Mouse (Mus musculus) embryonic stem cell, embryonic (primary cell): Measurements from ENCODE around the gene Grk3.

Experiments
- CTCF ChIA-PET, 4 experiments: fragments of 300-600 bp in 2 of 4; fragments of 350-600 bp in 2 of 4; sonication (Branson Sonifier 250); formaldehyde crosslinking; loops; one replicate each; lab custom pipeline; 2022; ENCODE audit warnings: inconsistent platforms in 2 of 4; lab: Charles Lee
- POLR2A ChIA-PET, 4 experiments: fragments of 300-600 bp in 2 of 4; fragments of 350-600 bp in 2 of 4; sonication (Branson Sonifier 250); formaldehyde crosslinking; loops; one replicate each; lab custom pipeline; 2022; ENCODE audit warnings: antibody characterized with exemption in 4 of 4, inconsistent platforms in 1 of 4; lab: Charles Lee

Grk3 gene

DNA sequence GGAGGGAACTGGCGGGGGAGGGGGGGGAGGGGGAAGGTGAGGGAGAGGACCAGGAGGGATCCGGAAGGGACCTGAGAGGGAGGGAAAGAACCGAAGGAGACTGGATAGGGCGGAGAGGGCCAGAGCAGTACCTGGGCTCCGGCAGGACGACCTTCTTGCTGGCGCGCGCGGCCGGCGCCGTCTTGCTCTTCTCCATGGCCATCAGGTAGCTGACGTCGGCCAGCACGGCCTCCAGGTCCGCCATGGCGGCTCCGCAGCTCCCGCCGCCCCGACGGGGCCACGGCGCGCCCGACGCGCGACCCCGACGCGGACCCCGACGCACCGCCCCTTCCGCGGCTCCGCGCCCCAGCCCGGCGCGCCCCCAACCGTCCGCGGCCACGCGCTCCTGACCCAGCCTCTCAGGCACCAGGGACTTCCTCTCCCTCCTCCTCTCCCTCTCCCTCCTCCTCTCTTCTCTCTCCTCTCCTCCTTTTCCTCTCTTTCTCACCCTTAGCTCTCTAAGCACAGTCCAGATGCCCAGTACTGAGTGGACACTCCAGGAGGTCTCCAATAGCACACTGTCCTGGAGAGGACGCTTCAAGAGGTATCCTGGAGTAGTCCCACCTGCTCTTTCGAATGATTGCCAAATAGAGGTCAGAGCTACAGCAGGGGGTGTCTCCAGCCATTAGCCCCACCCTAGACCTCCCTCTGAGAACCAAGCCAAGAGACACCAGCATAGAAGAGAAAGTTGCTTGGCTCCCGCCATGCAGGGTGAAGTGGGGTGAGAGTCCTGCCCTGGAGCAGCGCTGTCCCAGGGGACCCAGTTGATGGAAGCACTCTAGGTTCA, at the start of gene Grk3:
Gene Grk3, minus strand, starts transcription at position 556 of the 826 bp plus-strand sequence.
- ChIA-PET CTCF (interaction anchor here in 2 of 4 experiments (0.6 kb wide), 3 partner anchors 21 to 582 kb away, joined by 3 to 5 read pairs (median 3); no protein-coding TSS in a partner anchor), POLR2A (interaction anchor here in 3 of 4 experiments (0.6 to 1.3 kb wide), 12 partner anchors 9 to 1382 kb away, joined by 3 to 6 read pairs (median 3); no protein-coding TSS in a partner anchor)

DNA sequence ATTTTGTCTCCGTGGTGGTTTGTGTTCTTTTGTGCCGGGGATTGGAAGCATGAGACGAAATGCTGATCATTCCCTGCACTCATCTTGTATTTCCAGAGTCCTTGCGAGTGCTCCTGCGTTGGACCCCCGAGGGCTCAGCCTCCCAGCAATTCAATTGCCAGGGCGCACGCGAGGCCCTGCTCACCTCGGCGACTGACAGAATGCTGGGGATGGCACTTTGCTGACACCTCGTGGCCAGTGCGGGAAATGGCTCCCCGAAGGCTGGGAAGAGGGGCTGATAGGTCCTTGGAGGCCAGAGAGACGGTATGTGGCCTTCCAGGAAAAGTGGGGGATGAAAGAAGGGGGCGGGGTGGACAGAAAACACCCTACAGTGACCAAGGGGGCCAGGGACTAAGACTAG, 38.7 kb upstream of the Grk3 start:
- CTCF ChIA-PET = interaction anchor here in 3 of 4 experiments (0.7 to 1.5 kb wide), 8 partner anchors 104 to 581 kb away, joined by 3 to 13 read pairs (median 3); partner anchors contain the start of gene Tmem211 (in 1 of the 3)
- POLR2A ChIA-PET = interaction anchor here in 1 of 4 experiments (2.5 kb wide), 1 partner anchor 17 kb away, joined by 7 read pairs; no protein-coding TSS in a partner anchor

DNA sequence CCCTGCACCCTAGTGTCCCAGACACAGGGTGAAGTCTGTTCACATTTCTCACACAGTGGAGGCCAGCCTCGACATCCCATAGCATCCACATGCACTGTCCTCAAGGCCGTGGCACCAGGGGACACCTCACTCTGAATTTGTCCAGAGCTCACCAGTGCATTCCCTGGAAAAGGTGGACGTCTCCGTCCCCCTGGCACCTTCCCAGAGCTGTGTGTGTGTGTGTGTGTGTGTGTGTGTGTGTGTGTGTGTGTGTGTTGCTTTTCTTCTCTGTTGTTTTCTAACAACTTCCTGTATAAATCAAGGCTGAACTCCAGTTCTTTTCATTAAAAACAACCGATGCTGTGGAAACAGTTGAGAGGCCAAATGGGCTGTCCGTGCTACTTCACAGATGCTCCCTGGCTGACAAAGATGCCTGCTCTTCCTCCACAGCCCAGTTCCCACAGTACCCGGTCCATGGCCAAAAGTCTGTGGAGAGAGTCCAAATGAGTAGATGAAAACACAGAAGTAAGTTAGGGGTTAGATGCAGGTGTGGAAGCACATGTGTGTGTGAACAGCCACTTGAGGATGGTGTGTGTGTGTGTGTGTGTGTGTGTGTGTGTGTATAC, 35.1 kb upstream of the Grk3 start:
- CTCF ChIA-PET = interaction anchor here in 1 of 4 experiments (0.6 kb wide), 1 partner anchor 396 kb away, joined by 8 read pairs; no protein-coding TSS in a partner anchor
- POLR2A ChIA-PET = interaction anchor here in 2 of 4 experiments (0.6 to 1.3 kb wide), 5 partner anchors 100 to 446 kb away, joined by 3 read pairs; no protein-coding TSS in a partner anchor

GRCm38 (mm10) chr5:113049876-113050275, 34.3 kb upstream of the Grk3 start:
- ChIA-PET CTCF (interaction anchor here in 2 of 4 experiments (1.0 to 1.6 kb wide), 2 partner anchors 177 to 179 kb away, joined by 3 to 5 read pairs; partner anchors contain the start of gene Tmem211 (in 1 of the 2)), POLR2A (interaction anchor here in 2 of 4 experiments (0.6 to 1.3 kb wide), 6 partner anchors 25 to 445 kb away, joined by 3 read pairs; no protein-coding TSS in a partner anchor)

DNA sequence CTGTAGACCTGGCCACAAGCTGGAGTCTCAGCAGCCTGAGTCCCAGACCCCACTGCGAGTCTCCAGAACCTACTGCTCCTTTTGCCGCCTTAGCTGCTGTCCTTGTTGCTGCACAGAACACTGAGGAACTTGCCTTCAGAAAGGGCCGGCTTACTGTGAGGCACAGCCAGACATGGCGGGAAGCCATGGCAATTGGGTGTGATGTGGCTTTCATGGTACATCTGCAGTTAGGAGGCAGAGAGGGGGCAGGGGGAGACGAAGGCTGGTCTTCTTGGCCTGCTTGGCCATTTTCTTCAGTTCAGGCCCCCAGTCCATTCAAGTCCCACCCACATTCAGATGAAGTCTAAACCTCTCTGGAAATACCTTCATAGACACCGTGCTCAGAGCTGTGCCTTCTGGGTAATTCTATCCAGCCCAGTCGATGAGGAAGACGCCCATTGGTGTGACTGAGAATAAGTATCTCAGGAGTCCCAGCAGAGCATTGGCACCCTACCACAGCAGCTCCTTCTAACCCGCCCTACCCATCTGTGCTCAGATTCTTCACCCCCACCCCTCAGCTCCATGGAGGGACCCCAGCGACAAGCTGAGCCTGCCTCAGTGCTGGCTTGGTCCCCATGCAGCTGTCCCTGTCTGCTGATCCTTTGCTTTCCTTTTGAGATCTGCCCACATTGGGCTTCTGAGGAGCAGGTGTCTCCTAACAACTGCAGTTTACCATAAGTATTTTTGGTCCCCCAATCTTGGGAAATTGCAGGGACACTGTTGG, 30.1 kb upstream of the Grk3 start:
- POLR2A ChIA-PET = interaction anchor here in 2 of 4 experiments (0.7 to 1.2 kb wide), 3 partner anchors 18 to 117 kb away, joined by 3 to 6 read pairs (median 3); no protein-coding TSS in a partner anchor

DNA sequence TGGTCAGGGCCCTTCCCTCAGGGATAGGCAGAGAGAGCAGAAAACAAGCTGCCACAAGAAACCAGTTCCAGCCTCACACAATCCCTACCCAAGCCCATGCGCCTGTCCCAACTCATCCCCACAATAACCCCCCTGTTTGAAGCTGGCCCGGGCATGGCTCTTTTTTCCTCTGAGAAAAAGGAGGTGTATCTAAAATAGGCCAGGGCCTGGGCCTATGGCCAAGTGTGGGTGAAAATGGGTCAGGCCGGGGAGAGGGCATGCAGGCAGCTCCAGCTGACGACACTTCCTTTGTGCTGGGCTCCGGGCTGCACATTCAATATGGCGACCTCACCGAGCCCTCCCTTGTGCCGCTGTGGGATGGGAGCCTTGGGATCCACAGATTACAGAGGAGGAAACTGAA, 27.9 kb upstream of the Grk3 start:
- ChIA-PET CTCF (interaction anchor here in 1 of 4 experiments (0.7 to 0.9 kb wide), 3 partner anchors 35 to 173 kb away, joined by 3 read pairs; no protein-coding TSS in a partner anchor), POLR2A (no interaction called here)

More for the DNA sequence above, 30.1 kb upstream of the Grk3 start:
- CTCF ChIA-PET = interaction anchor here in 2 of 4 experiments (0.5 to 1.3 kb wide), 4 partner anchors 9 to 575 kb away, joined by 3 to 6 read pairs (median 4); no protein-coding TSS in a partner anchor

DNA sequence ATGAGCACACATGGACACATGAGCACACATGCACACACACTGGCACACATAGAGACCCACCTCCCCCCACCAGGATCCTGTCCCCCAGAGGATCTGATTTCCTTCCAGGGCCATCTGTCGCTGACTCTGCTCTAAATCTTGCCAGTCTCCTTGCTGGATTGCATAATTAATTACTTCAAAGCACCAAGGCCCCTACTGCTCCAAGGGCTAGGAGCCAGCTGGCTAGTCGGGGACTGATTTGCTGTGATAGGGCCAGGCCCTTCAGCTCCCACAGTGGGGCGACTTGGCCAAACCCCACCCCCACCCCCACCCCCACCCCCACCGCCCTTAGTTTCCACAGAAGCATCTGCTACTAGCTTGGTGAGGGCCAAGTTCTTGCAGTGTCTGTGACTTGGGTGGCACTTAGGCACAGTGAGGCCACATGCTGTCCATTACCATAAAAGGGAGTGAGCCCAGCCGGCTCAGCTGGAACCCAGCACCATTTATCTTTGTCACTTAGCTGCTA, 26.0 kb upstream of the Grk3 start:
- POLR2A ChIA-PET = interaction anchor here in 2 of 4 experiments (0.9 to 1.1 kb wide), 2 partner anchors 12 to 510 kb away, joined by 3 read pairs; no protein-coding TSS in a partner anchor
- CTCF ChIA-PET = interaction anchor here in 1 of 4 experiments (0.6 kb wide), 1 partner anchor 1242 kb away, joined by 5 read pairs; no protein-coding TSS in a partner anchor

GRCm38 (mm10) chr5:113040776-113041175, 25.2 kb upstream of the Grk3 start:
- POLR2A ChIA-PET = no interaction called here
- CTCF ChIA-PET = interaction anchor here in 3 of 4 experiments (0.5 to 1.2 kb wide), 4 partner anchors 38 to 1249 kb away, joined by 3 to 4 read pairs (median 4); no protein-coding TSS in a partner anchor

- ChIA-PET POLR2A (interaction anchor here in 1 of 4 experiments (0.7 kb wide), 1 partner anchor 736 kb away, joined by 4 read pairs; no protein-coding TSS in a partner anchor), CTCF (no interaction called here)
Observed at GRCm38 (mm10) chr5:113038601-113039000, 23.0 kb upstream of the Grk3 start.

- ChIA-PET POLR2A (interaction anchor here in 1 of 4 experiments (1.3 kb wide), 1 partner anchor 11 kb away, joined by 3 read pairs; no protein-coding TSS in a partner anchor), CTCF (no interaction called here)
Observed at GRCm38 (mm10) chr5:113035094-113036047, 19.8 kb upstream of the Grk3 start.

- POLR2A ChIA-PET = no interaction called here
- CTCF ChIA-PET = interaction anchor here in 1 of 4 experiments (0.6 kb wide), 1 partner anchor 90 kb away, joined by 5 read pairs; no protein-coding TSS in a partner anchor
Observed at GRCm38 (mm10) chr5:113031201-113031754, 15.7 kb upstream of the Grk3 start.

- POLR2A ChIA-PET = no interaction called here
Observed at GRCm38 (mm10) chr5:113030082-113030481, 14.5 kb upstream of the Grk3 start.

GRCm38 (mm10) chr5:113026706-113027105, 11.1 kb upstream of the Grk3 start:
- POLR2A ChIA-PET = no interaction called here
- CTCF ChIA-PET = no interaction called here

More at GRCm38 (mm10) chr5:113030082-113030481, 14.5 kb upstream of the Grk3 start:
- CTCF ChIA-PET = no interaction called here

DNA sequence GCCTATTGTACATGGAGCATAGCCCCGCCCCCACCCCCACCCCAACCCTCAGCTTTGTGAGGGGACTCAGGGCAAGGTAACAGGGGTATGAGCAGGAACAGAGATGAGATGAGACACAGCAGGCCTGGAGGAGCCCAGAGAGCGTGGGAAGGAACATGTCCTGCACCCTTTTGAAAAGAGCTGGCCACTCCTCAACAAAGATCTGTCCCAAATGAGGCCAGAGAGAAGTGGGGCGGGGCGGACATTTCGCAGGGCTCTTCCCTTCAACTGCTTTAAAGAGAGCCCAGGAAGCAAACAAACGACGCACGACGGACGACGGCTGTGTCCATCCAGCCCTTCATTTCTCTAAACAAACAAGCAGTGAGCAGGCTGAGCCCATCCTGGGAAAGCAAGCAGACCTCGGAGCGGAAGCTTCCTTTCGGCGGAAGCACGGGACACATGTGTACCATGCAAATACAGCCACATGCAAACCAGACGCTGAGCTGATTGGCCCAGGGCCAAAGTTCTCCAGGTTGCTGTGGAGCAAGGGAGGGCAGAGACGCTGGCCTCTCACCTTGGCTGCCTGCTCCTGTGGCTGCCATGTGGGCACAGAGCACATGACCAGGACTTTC, 8.7 kb upstream of the Grk3 start:
- ChIA-PET CTCF (interaction anchor here in 1 of 4 experiments (0.6 kb wide), 1 partner anchor 44 kb away, joined by 4 read pairs; no protein-coding TSS in a partner anchor), POLR2A (interaction anchor here in 2 of 4 experiments (0.6 to 1.1 kb wide), 8 partner anchors 9 to 743 kb away, joined by 3 to 5 read pairs (median 3); partner anchors contain the start of gene Grk3 (in 1 of the 2))

- ChIA-PET CTCF (no interaction called here), POLR2A (no interaction called here)
Observed at GRCm38 (mm10) chr5:113018190-113018589, 2.6 kb upstream of the Grk3 start.
